Mouse (Mus musculus) neural tube, embryonic 10.5 days (tissue): Measurements from ENCODE around the gene H2-Aa.

Source experiments
- DNase-seq: peaks from one replicate; pipeline ENCODE4 v3.0.0-alpha.2; 2017; ENCODE audit warnings: low spot score; ENCODE audit errors: extremely low spot score

Gene H2-Aa

DNA sequence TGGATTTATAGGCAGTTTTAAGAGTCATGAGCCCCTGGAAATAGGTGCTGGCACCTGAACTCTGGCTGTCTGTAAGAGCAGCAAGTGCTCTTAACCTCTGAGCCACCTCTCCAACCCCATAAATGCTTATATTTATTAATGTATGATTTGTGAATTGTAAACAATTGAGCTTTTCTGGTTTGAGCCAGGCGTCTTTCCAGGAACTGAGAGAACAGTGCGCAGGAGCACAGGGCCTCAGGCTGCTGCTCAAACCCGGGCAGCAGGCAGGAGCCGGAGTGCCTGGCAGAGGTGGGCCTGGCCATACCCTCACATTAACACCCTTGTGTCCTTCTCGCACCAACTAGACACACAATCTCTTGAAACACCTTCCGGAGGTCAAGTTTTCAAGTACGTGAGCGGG is 12.4 kb upstream of the H2-Aa start:
- DNase-seq, result no peak

DNA sequence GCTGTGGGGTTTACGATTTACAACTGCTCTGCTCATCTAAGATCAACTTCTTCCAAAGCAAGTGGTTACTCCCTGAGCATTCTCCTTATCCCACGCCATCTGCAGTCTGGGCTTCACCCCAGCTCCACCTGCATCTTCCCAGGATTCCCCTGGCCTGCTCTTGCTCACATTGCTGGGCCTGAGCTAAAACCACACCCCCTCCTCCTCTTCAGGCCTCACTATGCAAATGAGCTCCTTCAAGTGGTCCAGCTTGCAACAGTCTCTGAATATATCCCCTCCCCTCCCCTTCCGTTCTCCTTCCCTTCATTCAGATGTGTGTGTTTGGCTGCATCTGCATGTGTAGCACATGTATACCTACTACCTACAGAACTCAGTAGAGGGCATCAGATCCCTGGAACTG is 11.7 kb upstream of the H2-Aa start:
- DNase-seq, result no peak

DNA sequence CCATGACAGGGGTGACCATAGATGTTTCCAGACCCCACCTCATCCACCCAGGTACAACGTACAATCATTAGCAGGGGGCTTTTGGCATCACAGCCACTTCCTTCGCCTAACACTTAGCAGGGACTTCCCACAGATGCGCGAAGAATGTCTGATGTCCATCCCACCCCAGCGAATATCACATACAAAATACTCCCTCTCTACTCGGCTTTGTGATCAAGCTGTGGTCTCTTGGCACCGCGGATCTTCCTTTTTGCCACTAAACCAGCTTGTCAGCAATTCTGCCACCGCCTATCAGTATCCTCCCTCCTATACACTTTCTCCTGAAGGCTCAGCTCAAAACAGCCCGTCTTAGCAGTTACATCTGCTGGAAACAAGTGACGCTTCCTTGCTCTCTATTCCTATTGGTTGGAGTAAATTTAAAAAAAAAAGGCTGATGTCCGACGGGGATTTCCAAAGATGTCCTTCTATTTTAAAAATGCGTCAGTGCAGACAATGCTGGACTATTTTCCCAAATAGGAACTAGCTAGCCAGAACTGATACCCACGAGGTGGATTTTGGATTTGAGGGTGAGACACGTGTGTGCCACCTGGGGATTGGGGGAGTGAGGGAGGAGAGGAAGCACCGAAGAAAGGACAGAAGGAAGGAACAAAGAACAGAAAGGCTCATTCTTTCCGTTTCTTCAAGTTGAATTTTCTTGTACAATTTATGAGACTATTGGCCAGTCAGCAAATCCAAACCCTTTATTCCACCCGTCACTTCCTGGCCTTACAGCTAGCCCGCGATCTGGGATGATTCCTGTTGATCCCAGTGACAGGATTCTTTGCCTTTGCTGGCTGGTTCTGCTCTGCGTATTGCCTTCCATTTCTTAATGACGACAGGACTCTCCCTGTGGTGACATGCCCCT is 8.5 kb upstream of the H2-Aa start:
- DNase-seq, result peak; percentile 32

DNA sequence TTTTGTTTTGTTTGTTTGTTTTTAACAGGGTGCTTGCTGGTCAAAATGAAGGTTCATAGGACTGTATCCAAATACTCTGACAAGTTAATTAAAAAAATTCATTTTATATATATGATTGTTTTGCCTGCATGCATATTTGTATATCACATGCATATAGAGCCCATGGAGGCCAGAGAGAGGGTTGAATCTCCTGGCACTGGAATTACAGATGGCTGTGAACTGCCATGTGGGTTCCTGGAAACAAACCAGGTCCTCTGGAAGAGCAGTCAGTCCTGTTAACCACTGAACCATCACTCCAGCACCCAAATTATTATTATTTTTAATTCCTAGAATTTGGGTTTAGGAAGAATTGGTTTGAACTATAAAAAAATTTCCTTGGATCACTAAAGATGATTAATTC is 7.7 kb upstream of the H2-Aa start:
- DNase-seq, result no peak

DNA sequence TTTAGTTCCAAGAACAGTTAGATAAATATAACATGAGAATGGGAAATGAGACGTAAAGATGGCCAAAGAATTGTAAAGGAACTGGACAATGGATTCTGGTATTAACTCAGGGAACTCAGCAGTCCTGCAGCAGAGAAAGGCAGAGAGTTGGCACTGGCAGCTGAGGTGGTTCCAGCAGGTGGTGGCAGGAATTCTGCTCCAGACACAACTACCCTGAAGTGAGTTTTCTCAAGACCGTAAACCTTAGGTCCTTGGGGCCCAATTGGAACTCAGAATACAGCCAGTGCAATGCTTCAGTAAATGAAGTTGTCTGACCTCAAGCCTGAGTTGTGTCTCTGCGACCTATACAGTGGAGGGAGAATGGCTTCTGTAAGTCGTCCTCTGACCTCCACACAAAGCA is 6.6 kb upstream of the H2-Aa start:
- DNase-seq, result no peak

DNA sequence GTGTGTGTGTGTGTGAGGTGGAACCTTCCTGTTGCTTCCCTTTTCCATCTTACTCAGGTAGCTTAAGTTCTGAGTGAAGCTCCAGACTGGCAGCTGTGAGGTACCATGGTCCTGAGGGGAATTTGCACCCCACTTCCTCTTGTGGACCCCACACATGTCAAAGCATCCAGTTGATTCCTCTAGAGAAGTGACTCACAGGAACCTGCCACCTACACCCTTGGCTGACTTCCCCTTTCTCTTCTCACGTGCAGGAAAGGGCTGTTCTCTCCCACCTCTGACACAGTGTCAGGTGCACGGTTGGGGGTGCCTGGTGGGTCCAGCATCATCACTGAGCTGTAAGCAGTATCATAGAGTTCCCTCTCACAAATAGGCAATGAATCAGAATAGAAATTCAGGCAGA is 5.9 kb upstream of the H2-Aa start:
- no peak for DNase-seq

DNA sequence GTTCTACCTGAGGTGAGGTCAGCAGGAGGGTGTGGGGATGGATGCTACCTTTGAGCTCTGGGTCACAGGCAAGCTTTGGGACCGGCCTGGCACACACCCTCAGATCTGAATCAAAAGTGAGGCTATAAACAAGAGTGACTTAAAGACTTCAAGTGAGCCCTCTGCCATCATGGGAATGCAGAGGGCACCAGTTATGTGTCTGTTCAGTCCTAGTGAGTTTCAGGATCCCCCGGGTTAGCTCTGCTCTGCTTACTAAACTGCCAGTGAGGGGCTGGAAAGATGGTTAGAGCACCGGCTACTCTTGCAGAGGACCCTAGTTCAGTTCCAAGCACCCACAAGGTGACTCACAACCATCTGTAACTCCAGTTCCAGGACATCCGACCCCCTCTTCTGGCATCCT is 4.9 kb upstream of the H2-Aa start:
- DNase-seq, result no peak

DNA sequence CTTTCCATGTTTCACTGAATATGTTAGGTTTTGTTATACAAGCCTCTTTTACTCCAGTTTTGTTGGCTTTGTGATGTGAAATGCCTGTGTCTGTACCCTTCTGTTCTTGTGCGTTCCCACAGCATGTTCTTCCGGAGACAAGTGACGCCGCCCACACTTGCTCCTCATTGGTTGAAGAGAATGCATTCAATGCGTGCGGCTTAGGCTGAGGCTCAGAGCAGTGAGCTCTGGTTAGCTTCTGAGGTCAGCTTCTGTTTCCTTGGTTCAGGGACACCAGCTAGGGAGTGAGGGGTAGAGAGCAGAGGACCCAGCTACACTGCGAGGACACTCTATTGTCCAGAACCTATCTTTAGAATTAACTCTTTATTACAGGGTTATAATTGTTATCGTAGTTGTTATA is 4.0 kb upstream of the H2-Aa start:
- peak; percentile 80 for DNase-seq

GRCm38 (mm10) chr17:34288131-34288530 is 508 bp upstream of the H2-Aa start:
- no peak for DNase-seq

DNA sequence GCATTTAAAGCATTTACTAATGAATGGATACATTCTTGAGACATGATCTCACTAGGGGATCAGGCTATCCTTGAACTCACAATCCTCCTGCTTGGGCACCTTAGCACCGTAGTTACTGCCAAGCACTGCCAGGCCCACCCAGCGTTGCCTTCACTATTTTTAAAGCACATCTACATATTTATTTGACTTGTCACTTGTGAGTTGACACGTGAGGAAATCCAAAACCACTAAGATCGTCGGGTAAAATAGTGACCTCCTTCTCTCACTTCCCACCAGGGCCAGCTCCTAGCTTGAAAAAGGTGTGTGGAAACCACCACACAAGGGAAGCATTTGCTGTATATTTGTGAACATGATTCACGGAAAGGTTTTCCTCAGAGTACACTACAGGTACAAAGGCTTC is 624 bp downstream of the H2-Aa start:
- no peak for DNase-seq

DNA sequence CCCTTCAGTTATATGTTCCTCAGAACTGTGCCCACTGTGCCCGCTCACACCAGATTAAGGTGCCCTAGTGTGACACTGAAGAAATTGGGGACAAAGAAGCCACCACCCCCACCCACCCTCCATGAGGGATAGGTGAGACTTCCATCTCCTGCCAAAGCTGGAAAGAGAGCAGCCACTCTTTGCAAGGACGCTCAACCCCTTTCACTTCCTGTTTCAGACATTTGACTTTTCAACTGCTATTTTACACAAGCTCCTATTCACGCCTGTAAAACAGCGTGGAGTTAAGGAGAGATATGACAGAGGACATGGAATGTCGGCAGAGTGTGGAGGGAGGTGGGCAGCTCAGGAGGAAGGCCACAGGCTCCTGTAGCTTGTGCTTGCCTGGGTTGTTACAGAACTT is 1.1 kb downstream of the H2-Aa start:
- no peak for DNase-seq

DNA sequence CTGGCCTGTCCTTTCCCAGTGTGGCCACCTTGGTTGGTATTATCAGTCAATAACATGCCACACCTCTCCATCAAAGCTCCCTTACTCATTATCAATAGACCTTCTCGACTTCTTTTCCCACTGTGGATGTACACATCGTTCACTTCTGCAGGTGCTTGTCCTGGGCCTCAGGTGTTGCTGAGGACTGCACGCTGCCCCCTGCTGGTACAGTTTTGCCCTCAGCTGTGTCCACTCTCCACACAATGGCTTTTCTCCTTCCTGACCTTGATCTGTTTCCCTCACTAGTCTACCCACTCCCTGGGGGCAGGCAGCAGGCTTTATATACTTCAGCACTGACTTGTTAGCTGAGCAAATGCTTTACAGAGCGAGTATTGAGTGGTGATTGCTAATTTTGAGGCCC is 1.8 kb downstream of the H2-Aa start:
- DNase-seq, result no peak

GRCm38 (mm10) chr17:34285371-34285770 is 2.3 kb downstream of the H2-Aa start:
- no peak for DNase-seq

DNA sequence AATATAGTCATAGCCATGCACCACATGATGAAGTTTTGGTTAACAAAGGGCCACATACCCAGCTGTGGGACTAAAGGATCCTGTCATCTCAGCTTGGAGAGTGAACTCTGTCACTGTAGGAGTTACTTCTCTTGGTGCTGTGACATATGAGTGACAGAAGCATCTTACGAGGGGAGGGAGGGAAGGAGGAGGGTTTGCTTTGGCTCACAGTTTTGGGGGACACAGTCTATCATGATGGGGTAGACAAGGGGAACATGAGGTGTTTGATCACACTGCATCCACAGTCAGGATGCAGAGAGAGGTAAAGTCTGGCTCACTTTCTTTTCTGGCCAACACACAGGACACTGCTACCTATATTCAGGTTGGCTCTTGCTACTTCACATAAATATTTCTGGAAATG is 5.8 kb downstream of the H2-Aa start:
- DNase-seq, result no peak

GRCm38 (mm10) chr17:34280499-34281038 is 7.1 kb downstream of the H2-Aa start:
- no peak for DNase-seq

- DNase-seq, result no peak
These were observed 15.5 kb downstream of the H2-Aa start for GRCm38 (mm10) chr17:34272102-34272501.

DNA sequence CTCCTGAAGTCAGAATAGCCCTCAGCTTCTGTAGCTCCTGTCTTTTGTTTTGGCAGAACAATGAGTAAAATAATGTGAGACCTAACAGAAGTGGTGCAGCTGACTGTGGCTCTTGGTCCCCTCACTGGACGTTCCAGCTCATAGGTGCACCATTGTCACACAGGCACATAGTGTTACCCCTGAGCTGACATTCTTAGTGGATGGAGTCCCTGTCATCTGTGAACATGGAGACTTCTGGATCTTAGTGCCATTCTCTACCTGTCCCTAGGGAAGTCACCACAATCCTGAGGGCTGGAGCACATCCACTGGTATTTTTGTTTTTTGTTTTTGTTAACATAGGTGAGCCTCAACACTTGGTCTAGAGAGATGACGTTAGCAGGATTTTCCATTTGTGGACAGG is 16.7 kb downstream of the H2-Aa start:
- DNase-seq, result no peak

DNA sequence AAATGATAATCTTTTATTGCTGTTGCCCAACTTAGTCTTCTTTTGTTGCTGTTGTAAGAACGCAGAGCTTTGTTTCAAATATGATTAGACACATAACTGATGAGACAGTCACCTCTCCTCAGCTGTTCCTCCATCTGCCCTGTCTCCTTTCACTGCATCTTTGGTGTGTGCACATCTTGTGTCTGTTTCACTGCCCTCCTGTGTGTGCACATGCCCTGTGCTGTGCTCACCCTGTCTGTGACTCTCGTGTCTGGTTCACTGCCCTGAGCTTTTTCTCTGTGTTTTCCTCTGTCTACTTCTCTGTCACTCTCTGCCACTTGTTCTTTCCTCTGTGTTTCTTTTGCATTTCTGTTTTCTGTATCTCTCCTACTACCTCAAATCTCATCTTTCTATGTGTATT is 17.4 kb downstream of the H2-Aa start:
- no peak for DNase-seq

DNA sequence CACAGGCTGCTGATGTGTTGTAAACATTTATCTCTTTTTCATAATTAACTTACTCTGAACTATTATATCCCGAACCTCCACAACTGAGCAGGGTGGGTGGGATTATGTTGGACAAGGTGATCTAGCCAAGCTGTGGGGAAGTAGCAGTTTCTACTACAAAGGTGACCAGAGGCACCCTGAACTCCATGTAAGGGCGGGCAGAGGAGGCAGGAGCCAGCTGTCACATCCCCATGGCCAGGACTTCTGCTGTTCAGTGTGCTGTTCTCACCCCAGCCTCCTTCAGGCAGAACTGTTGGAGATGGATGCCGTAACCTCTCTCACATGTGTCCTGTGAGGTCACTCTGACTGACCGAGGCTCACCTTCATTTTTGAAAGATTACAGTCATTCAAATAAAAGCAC is 17.8 kb downstream of the H2-Aa start:
- DNase-seq, result no peak

DNA sequence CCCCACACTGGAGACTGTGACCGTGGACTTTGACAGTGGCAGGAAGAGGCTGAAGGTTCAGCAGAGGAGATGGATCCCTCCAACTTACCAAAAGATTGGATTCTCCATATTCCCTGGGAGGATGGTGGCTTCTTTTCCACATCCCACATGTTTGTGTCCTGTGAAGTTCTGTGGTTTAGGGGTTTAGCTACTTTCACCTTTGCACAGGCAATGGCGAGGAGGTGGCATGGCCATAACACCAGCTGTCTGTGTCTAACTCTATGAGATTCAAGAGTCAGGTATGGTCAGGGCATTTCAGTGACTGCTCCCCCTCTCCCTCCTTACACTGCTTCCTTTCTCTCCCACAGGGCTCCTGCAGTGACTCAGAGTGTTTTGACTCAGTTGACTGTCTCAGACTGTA is 18.9 kb downstream of the H2-Aa start:
- no peak for DNase-seq

GRCm38 (mm10) chr17:34268262-34268661 is 19.4 kb downstream of the H2-Aa start:
- DNase-seq, result no peak

DNA sequence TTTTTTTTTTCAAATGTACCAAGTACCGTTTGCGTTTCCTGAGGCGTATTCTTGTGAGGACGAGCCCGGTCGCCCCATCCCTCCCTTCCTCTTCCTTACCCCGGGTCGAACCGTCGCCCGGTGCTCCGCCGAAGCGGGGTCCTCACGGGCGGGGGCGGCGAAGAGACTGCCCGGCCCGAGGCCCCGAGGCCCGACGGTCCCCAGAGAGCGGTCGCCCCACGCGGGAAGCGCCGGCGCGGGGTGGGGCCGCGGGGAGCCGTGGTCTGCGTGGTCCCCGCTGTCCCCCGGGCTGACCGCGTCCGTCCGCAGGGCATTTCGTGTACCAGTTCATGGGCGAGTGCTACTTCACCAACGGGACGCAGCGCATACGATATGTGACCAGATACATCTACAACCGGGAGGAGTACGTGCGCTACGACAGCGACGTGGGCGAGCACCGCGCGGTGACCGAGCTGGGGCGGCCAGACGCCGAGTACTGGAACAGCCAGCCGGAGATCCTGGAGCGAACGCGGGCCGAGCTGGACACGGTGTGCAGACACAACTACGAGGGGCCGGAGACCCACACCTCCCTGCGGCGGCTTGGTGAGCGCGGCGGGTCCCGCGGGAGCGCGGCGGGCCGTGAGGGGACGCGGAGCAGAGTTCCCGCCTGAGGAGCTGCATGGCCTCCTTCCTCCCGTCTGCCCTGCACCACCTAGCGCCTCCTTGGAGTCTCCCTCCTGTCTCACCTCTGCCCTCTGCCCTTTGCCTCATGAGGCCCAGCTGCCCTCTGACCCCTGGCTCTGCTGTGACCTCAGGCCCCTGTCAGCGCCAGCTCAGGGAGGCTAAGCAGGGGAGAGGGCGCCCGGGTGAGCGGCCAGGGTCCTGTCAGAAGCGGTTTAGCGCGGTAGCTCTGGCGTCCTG is 22.9 kb downstream of the H2-Aa start:
- peak; percentile 73 for DNase-seq
